Mouse (Mus musculus) mature B cell (primary cell): ENCODE results near the gene Serpine1.

Experiments used
- in situ Hi-C: fragments of 300-500 bp; cut with MboI; formaldehyde crosslinking; loops from 2 replicates; pipeline ENCODE4 v1.14.3; 2019

Gene Serpine1

DNA sequence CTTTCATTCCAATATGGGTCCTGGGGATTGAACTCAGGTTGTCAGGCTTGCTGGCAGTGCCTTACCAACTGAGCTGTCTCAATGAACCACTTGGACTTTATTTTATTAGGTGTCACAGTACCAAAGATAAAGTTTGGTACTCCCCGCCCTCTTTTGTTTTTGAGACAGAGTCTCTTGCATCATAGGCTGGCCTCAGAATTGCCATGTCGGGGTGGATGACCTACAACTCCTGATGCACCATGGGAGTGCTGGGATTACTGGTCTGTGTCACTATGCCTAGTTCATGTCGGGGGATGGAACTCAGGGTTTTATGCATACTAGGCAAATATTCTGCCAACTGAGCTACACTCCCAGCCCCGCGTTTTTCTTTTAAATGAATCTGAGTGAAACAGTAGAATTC, 17.2 kb downstream of the Serpine1 start:
- in situ Hi-C loops = no loop called here

DNA sequence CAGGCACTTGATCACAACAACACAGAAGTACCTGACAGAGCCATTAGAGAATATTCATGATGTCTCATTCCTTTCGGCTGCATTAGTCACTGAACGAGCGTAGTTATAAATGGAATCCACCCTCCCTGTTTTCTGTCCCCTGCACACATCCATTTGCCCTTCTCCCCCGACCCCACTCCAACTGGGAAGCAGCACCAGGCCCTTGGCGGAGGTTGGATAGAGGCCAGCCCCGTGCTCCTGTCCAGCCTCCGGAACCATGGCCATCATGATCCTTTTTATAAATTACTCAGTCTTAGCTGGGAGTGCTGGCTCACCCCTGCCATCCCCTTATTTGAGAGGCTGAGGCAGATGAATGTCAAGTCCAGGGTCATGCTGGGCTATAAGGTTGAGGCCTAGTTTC, 17.8 kb downstream of the Serpine1 start:
- in situ Hi-C loops = no loop called here

DNA sequence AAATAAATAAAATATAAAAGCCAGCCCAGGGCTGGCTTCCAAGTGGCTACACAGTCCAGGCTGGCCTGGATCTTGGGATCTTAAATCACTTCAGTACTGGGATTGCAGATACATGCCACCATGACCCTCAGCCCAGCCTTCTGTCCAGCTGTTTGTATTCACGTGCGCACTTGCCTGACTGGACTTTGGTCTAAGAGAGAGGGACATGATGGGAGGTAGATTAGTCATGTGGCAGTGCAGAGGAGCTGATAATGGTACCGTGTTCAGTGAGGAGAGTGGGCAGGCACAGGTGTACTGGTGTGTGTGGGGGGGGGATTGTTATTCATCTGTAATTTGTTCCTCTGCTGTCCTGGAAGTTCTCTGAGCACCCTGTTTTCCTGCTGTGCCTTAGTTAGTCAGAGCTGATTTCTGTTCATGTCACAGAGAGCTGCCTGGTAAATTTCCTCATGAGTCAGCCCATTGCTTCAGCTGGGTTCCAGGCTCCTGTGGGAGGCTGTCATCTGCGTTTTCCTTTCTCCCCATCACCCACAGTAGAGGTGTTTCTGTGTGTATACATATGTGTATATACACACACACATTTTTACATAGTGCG, 20.1 kb downstream of the Serpine1 start:
- in situ Hi-C loops = no loop called here

DNA sequence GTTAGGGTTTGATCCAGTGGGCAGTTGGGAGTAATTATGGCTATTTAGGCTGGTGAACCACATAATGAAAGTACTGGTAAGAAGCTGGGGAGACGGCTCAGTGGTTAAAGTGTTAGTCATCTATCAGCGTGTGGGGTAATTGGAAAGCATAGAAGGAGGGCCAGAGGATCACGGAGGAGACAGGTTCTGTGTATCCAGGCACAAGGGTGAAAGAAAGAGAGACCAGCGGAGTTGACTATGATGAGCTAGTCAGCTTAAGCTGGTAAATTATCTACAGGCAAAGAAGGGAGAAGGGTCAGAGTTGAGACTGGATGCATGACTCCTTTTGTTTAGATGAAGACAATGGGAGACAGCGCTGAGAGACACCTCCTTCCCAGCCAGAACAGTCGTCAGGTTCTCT, 20.9 kb downstream of the Serpine1 start:
- in situ Hi-C loops = no loop called here

DNA sequence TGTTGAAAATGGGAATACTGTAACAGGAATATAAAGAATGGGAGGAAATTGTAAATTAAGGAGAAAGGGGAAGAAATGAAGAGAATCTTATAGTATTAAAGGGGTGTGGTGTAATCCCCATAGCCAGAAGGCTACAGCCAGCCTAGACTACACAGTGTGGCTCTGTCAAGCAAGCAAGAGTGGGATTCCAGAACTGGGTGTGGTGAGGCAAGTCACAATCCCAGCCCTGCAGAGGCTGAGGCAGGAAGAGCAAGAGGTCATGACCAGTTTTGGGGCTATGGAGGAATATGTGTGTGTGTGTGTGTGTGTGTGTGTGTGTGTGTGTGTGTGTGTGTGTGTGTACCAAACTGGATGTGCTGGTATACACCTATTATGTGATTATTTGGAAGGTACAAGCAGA, 25.1 kb downstream of the Serpine1 start:
- in situ Hi-C loops = no loop called here

DNA sequence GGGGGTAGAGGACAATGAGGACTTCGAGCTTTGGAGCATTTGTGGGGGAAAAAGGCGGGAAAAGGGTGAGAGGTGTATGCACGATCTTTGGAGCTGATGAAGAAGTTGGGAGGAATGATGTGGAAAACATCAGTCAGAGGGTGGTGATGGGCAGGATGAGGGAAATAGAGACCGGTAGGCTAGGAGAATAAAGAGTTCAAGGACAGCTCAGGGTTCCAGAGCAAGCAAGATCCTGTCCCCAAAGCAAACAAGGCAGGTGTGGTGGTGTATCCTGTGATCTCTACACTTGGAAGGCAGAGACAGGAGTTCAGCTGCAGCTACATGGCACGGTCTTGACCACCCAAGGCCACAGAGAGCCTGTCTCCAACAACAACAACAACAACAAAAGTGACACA, 25.7 kb downstream of the Serpine1 start:
- in situ Hi-C loops = no loop called here

DNA sequence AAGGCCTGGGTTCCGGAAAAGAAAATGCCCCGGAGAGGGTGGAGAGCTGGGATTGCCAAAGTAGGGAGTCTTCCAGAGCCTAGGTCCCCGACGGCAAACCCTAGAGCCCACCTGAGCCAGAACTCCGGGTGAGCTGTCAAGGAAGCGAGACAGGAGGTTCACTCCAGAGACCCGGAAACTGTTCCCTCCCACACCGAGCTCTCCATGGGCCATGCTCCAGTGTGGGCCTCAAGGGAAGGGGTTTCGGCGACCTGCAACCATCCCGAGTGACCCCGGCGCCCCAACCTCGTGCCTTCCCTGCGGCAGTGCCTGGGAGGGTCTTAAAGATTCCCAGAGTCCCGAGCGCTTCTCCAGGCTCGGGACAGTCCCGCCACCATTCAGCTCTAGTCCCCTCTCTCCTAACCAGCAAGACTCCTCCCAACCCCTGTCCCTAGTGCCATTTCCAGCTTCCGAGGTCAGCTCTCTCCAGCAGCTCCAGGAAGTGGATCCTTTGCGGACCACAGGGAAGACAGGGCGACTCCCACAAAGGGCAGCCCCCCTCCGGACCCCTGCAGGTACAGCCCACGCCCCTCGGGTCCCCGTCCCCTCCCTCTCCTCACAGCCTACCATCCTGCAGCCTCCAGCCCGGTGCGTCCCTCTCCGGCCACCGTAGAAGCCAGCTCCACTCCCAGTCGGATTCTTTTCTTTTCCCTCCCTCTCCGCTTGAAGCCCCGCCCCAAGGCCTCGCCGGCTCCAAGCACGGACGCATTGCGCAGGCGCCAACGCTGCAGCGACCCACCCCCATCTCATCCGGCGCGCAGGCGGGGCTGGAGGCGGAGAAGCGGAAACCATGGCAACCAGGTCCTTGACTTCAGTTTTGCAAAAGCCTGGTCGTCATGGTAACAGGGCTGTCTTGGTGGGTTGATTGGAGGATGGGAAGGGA, 26.4 kb downstream of the Serpine1 start, which contains the start of gene Ap1s1:
Gene Ap1s1, minus strand, starts transcription at position 734 of the 922 bp plus-strand sequence.
- in situ Hi-C loops = no loop called here

DNA sequence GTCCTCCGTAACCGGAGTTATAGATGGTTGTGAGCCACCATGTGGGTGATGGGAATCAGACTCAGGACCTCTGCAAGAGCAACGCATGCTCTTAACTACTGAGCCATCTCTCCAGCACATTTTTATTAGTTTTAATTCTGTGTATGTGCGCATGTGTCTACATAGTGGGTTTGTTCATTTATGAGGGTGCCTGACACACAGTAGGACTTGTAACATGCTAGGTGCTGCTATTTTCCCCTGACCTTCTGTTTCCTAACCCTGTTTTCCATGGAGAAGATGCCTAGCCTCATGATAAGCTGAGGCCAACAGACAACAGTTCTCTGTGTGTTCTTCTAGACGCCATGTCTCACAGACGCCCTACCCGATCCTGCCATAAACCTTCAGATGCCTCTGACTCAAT, 28.1 kb downstream of the Serpine1 start:
- in situ Hi-C loops = no loop called here

DNA sequence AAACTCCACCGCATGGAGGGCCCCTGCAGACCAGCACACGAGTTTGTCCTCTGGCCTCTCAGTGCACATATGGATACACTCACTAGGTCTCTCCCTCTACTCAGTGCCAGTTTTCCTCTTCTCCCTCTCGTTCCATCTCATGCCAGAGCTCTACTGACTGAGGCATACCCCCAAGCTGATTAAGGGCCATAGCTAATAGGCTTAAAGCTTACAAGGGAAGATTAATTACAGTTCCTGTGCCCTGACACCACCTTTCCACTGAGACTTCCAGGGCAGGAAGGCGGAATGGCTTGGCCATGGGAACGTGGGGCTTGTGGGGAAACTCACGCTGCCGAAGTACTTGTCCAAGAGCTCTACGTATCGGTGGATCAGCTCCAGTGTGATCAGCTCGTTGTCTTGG, 30.6 kb downstream of the Serpine1 start:
- in situ Hi-C loops = no loop called here

DNA sequence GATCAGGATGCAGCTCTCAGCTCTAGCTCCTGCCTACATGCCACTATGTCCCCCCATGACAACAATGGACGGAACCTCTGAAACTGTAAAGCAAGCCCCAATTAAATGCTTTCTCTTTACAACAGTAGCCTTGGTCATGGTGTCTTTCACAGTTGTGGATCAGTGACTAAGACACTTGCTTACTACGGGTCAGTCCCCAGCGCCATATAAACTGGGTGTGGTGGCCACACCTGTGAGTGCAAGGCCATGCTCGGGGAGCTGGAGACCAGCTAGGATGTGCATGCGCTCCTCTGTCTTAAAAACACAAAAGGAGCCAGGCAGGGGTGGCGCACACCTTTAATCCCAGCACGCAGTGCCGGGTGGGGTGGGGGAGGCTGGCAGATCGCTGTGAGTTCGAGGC, 32.6 kb downstream of the Serpine1 start:
- in situ Hi-C loops = no loop called here

DNA sequence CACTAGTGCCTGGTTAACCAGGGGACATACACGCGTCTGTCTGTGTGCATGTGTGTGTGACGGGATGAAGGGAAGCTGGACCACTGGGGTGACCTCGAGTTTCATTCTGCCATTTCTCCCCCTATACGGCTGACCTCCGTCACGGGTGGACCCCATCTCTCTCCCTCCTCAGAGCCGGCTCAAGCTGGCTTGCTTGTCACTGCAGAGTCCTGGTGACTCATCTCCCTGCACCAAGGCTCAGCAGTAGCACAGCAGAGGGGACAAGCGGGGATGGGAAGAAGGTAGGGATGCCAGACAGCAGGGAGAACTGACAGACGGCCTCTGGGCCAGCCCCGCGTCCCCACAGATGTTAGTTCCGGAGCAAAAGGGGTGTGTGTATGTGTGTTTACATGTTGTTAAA, 35.9 kb downstream of the Serpine1 start:
- in situ Hi-C loops = no loop called here

DNA sequence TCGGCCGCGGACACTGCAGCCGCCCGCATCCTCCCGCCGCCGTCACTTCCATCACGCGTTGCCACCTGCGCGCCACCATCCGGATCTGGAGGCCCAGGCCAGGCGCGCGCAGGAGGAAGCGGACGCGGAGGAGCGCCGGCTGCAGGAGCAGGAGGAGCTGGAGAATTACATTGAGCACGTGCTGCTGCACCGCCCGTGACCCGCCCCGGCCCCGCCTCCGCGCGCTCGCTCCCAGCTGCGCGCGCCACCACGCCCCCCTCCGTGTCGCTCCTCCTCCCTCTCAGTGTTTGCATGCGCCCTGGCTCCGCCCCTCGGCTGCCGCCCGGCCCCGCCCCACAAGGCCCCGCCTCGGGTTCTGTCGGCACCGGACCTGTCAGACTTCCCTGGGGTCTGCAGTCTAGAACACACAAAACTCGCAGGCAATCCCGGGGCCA, 39.4 kb downstream of the Serpine1 start:
- in situ Hi-C loops = no loop called here

DNA sequence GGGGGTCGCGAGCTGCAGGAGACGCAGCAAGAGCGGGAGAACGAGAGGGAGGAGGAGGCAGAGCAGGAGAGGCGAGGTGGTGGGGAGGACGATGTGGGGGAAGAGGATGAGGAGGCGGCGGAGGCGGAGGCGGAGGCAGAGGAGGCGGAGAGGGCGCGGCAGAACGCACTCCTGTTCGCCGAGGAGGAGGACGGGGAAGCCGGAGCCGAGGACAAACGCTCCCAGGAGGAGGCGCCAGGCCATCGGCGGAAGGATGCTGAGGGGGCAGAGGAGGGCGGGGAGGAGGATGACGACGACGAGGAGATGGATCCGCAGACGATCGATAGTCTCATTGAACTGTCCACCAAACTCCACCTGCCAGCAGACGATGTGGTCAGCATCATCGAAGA, 40.0 kb downstream of the Serpine1 start:
- in situ Hi-C loops = no loop called here

DNA sequence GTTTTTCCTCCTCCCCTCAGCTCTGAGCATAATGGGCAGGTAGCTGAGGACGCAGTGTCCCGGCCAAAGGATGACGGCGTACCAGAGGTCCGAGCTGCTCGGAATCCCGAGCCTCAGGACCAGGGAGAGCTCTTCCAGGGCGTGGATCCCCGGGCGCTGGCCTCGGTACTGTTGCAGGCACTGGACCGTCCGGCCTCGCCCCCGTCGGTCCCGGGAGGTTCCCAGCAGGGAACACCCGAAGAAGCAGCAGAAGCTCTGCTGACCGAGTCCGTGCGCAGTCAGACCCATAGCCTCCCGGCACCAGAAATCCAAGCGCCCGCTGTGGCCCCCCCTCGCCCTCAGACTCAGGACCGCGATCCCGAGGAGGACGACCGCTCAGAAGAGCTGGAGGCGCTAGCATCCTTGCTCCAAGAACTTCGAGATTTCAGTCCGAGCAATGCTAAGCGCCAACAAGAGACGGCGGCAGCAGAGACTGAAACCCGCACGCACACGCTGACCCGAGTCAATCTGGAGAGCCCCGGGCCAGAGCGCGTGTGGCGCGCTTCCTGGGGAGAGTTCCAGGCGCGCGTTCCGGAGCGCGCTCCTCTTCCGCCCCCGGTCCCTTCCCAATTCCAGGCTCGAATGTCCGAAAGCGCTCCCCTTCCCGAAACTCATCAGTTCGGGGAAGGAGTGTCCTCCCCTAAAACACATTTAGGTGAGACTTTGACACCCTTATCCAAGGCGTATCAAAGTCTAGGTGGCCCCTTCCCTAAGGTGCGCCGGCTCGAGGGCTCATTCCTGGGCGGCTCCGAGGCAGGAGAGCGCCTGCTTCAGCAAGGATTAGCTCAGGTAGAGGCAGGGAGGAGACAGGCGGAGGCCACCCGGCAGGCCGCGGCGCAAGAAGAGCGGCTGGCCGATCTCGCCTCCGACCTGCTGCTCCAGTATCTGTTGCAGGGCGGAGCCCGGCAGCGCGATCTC, 40.7 kb downstream of the Serpine1 start:
- in situ Hi-C loops = no loop called here

DNA sequence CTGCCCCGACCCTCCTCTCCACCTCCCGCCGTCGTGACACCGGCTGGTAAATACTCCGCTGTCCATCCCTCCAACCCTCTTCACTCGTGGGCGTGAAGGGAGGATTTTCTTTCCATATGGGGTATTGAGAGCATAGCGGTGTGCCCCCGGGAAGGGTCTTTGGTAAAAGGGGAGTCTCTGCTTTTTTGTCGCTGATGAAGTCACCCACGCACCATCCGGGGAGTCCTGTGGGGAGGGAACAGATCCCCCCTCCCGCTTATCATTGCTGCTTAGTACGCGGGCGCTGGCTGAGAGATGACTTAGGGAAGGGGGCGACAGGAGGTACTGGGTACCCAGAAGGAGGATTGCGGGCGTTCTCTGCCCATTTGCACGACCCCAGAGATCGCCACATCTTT, 41.7 kb downstream of the Serpine1 start:
- in situ Hi-C loops = no loop called here

DNA sequence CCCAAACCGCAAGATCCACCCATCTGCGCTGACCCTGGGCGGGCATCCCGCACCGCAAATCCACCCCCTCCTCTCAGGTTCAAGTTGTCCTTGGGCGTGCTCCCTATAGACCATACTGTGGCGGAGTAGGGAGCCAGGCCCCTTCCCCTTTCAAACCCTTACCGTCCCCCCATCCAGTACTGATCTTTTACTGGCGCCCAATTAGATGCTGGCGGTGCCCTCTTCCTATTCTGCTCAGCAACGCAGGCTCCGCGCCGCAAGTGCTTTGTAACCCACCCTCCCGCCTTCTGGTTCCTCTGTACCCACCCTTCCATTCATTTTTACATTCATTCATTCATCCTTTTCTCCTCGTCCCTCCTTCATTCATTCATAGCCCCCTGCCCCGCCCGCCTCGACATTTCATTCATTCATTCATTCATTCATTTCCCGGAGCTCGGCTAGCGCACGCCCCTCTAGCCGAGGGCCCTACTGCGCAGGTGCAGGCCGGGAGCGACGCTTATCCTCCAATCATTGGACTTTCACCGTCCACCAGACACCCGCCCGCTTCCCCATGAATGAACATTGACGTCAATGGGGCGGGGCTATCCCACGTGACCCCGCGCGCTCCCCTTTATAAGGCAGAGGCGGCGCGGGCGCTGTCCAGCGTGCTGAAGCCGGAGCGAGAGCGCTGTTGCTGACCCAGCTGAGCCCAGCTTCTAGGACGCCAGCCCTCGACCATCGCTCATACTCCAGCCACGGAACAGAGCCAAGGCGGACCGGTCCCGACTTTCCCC, 42.2 kb downstream of the Serpine1 start:
- in situ Hi-C loops = no loop called here

DNA sequence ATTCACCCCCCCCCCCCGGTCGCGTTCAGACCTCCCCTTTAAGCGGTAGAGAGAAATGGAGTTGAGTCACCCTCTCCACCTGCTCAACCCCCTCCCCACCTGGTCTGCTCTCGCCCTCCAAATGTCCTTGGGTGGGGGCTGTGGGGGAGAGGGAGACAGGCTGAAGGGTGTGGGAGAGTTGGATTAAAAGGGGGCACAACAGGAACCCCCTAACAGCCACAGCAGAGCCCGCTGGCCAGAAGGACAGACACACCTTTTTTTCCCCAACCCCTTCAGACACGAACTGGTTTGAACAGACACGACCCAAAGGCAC, 42.8 kb downstream of the Serpine1 start:
- in situ Hi-C loops = no loop called here

DNA sequence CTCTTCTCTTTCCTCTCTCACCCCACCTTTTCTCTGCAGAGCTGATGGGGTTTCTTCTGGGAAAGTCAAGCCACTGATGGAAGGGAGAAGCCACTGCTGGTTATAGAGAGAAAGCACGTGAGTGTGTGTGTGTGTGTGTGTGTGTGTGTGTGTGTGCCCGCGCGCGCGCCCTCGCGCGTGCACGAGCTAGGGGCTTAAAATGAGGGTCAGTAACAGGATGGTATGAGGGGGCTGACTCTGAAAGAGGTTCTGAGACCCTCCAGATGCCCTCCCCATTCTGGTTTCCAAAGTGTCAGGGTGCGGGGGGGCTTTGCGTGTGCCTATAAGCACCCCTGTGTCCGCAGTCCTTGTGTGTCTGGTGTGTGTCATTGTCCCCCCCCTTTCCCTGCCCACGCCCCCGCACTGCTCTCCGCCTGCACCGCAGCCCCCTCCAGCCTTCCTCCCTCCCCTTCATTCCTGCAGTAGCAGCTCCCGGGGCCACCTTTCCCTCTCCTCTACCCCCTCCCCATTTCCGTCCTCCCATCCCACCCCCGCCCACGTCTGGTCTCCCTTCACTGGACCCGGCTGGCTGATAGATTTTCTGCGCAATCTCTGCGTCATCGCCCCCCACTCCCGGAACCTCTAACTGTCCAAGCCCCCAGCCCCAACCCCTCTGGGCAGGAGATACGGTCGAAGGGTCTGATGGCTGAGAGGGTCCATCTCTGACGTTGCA, 43.4 kb downstream of the Serpine1 start:
- in situ Hi-C loops = no loop called here

DNA sequence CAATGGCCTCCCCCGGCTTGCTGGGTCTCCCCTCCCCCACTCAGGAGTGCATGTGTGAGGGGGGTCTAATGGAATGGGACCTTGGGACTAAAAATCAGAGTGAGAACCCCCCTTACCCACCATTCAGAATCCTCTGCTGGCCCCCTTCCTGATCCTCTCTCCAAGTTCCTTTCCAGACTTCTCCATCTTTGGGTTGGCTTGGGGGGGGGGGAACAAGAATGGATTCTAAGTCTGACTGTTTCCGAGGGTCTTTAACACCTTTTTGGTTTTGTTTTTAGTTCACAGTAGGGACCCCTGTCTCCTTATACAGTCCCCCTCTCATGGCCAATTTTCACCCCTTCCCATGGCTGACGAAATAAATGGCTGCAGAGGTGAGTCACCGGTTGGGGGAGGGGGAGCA, 46.0 kb downstream of the Serpine1 start, which contains the start of gene Vgf:
Gene Vgf, plus strand, starts transcription at position 301 of the 400 bp plus-strand sequence.
- in situ Hi-C loops = no loop called here

DNA sequence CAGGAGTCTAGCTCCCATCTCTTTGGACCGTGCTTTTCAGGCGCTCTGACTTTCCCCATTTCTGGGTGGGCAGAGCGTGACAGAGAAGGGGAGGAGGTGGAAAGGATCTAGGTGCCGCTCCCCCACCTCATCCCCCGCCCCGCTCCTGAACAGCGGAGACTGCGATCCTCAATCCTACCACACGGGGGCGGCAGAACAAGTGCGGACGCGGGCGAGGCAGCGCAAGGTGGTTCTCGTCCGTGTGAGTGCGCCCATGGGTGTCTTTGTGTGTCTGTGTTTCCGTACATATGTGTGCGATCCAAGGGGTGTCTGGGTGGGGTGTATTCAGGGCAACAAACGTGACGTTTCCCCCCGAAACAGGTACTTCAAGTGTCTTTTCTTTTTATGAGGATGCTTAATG, 46.9 kb downstream of the Serpine1 start:
- in situ Hi-C loops = no loop called here

DNA sequence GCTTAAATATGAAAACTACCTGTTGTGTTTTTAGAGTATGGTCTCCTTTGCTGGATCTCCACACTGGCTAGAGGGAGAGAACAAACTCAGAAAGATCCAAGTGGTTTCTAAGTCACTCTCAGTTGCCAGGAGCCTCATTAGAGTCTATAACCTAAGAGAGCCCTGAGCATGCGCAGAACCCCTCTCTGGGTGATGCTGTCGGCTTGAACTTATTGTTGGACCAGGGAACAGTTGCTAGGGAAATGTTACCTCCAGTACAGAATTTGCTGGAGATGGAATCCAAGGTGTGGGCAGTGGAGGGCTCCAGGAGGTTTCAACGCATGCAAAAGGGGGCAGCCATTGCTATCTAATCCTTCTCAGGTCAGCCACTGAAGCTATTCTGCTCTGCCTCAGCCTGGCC, 47.8 kb downstream of the Serpine1 start:
- in situ Hi-C loops = no loop called here
